Mouse (Mus musculus): Measurements from ENCODE around the gene Clca2. TPM values are rescaled to one million over a fixed set of nuclear protein-coding genes. Genes with fewer than 3 reads are reported as not detected.

Clca2 gene
- not detected in 2 replicates for total RNA-seq (2014; rRNA removed)
- not detected in 2 replicates for polyA plus RNA-seq (2015; fragmentation: Nextera tagmentation; extraction: Ambion mirVana)

GRCm38 (mm10) chr3:145099291-145099690 is at the start of gene Clca2:
TSS of gene Clca2 (minus strand) at chr3:145099443.
- Histone ChIP-seq H3K9ac (no peak within 1 kb of the TSS), H3K27ac (ENCODE audit: low read depth, low read length) (no peak within 1 kb of the TSS), H3K9me3 (ENCODE audit: low read length) (no peaks in the 10 kb centered on the region), H3K4me3 (ENCODE audit: low read depth, low read length) (no peak within 1 kb of the TSS), H3K4me1 (ENCODE audit: insufficient read depth) (no peaks in the 10 kb centered on the region), H3K27me3 (ENCODE audit: insufficient read depth, low read length) (no peaks in the 10 kb centered on the region), H3K4me2 (ENCODE audit: low read depth) (no peak within 1 kb of the TSS), H3K36me3 (ENCODE audit: insufficient read depth) (no peaks in the 10 kb centered on the region)
- 89% methylated on average over 6 of the region's 6 CpGs for WGBS
- no peak for TF ChIP-seq CTCF (IDR thresholded peaks at IDR 0.05; ENCODE audit: low read depth)
- ATAC-seq (no peak), DNase-seq (no peak)

- ATAC-seq (no peak), DNase-seq (no peak)
- H3K4me3 ChIP-seq (ENCODE audit: low read depth, low read length), result no peak overlapping the region
- no peak overlapping the region for H3K9ac ChIP-seq
- no peaks in the 10 kb centered on the region for H3K4me1 ChIP-seq (ENCODE audit: insufficient read depth)
- no peak overlapping the region for H3K4me2 ChIP-seq (ENCODE audit: low read depth)
- no peaks in the 10 kb centered on the region for H3K27me3 ChIP-seq (ENCODE audit: insufficient read depth, low read length)
- TF ChIP-seq CTCF (IDR thresholded peaks at IDR 0.05; ENCODE audit: low read depth), result no peak
- no peaks in the 10 kb centered on the region for H3K9me3 ChIP-seq (ENCODE audit: low read length)
- 0 out of 2 replicates have a peak, but pooled peaks cover 3% of the 10 kb centered on the region for H3K36me3 ChIP-seq (ENCODE audit: insufficient read depth)
- H3K27ac ChIP-seq (ENCODE audit: low read depth, low read length), result no peak overlapping the region
These were observed 48.7 kb upstream of the Clca2 start for GRCm38 (mm10) chr3:145147952-145148351.

GRCm38 (mm10) chr3:145147483-145147882 is 48.2 kb upstream of the Clca2 start:
- no peak overlapping the region for H3K4me2 ChIP-seq (ENCODE audit: low read depth)
- no peak for DNase-seq
- H3K27me3 ChIP-seq (ENCODE audit: insufficient read depth, low read length), result no peaks in the 10 kb centered on the region
- H3K9me3 ChIP-seq (ENCODE audit: low read length), result no peaks in the 10 kb centered on the region
- no peak overlapping the region for H3K4me3 ChIP-seq (ENCODE audit: low read depth, low read length)
- peak; percentile 57 for TF ChIP-seq CTCF (IDR thresholded peaks at IDR 0.05; ENCODE audit: low read depth)
- no peak overlapping the region for H3K27ac ChIP-seq (ENCODE audit: low read depth, low read length)
- H3K9ac ChIP-seq, result no peak overlapping the region
- no peak for ATAC-seq
- 0 out of 2 replicates have a peak, but pooled peaks cover 3% of the 10 kb centered on the region for H3K36me3 ChIP-seq (ENCODE audit: insufficient read depth)
- 83% methylated on average over 2 of the region's 2 CpGs for WGBS
- no peaks in the 10 kb centered on the region for H3K4me1 ChIP-seq (ENCODE audit: insufficient read depth)

- Histone ChIP-seq H3K9me3 (ENCODE audit: low read length) (no peaks in the 10 kb centered on the region), H3K4me2 (ENCODE audit: low read depth) (no peak overlapping the region), H3K4me1 (ENCODE audit: insufficient read depth) (no peaks in the 10 kb centered on the region), H3K27ac (ENCODE audit: low read depth, low read length) (no peak overlapping the region), H3K36me3 (ENCODE audit: insufficient read depth) (0 out of 2 replicates have a peak, but pooled peaks cover 3% of the 10 kb centered on the region), H3K9ac (no peak overlapping the region), H3K4me3 (ENCODE audit: low read depth, low read length) (no peak overlapping the region), H3K27me3 (ENCODE audit: insufficient read depth, low read length) (no peaks in the 10 kb centered on the region)
- no peak for TF ChIP-seq CTCF (IDR thresholded peaks at IDR 0.05; ENCODE audit: low read depth)
- ATAC-seq (no peak), DNase-seq (no peak)
- WGBS, result 95% methylated on average over 9 of the region's 9 CpGs
These were observed 47.6 kb upstream of the Clca2 start for GRCm38 (mm10) chr3:145146871-145147270.

- H3K9me3 ChIP-seq (ENCODE audit: low read length), result no peaks in the 10 kb centered on the region
- DNase-seq (no peak), ATAC-seq (no peak)
- H3K4me2 ChIP-seq (ENCODE audit: low read depth), result no peak overlapping the region
- H3K36me3 ChIP-seq (ENCODE audit: insufficient read depth), result 0 out of 2 replicates have a peak, but pooled peaks cover 7% of the 10 kb centered on the region
- H3K27me3 ChIP-seq (ENCODE audit: insufficient read depth, low read length), result no peaks in the 10 kb centered on the region
- H3K9ac ChIP-seq, result no peak overlapping the region
- no peak overlapping the region for H3K27ac ChIP-seq (ENCODE audit: low read depth, low read length)
- no peak overlapping the region for H3K4me3 ChIP-seq (ENCODE audit: low read depth, low read length)
- no peaks in the 10 kb centered on the region for H3K4me1 ChIP-seq (ENCODE audit: insufficient read depth)
- WGBS, result 93% methylated on average over 10 of the region's 10 CpGs
- TF ChIP-seq CTCF (IDR thresholded peaks at IDR 0.05; ENCODE audit: low read depth), result no peak
These were observed 44.6 kb upstream of the Clca2 start for GRCm38 (mm10) chr3:145143856-145144255.

GRCm38 (mm10) chr3:145142925-145143324 is 43.7 kb upstream of the Clca2 start:
- no peaks in the 10 kb centered on the region for H3K9me3 ChIP-seq (ENCODE audit: low read length)
- H3K4me1 ChIP-seq (ENCODE audit: insufficient read depth), result no peaks in the 10 kb centered on the region
- no peak for DNase-seq
- TF ChIP-seq CTCF (IDR thresholded peaks at IDR 0.05; ENCODE audit: low read depth), result no peak
- no peak overlapping the region for H3K4me3 ChIP-seq (ENCODE audit: low read depth, low read length)
- H3K9ac ChIP-seq, result no peak overlapping the region
- ATAC-seq, result no peak
- H3K4me2 ChIP-seq (ENCODE audit: low read depth), result no peak overlapping the region
- H3K27ac ChIP-seq (ENCODE audit: low read depth, low read length), result no peak overlapping the region
- no peaks in the 10 kb centered on the region for H3K27me3 ChIP-seq (ENCODE audit: insufficient read depth, low read length)
- H3K36me3 ChIP-seq (ENCODE audit: insufficient read depth), result 0 out of 2 replicates have a peak, but pooled peaks cover 7% of the 10 kb centered on the region

GRCm38 (mm10) chr3:145140236-145140635 is 41.0 kb upstream of the Clca2 start:
- Histone ChIP-seq H3K27me3 (ENCODE audit: insufficient read depth, low read length) (no peaks in the 10 kb centered on the region), H3K4me1 (ENCODE audit: insufficient read depth) (no peaks in the 10 kb centered on the region), H3K4me2 (ENCODE audit: low read depth) (no peak overlapping the region), H3K9me3 (ENCODE audit: low read length) (no peaks in the 10 kb centered on the region), H3K27ac (ENCODE audit: low read depth, low read length) (no peak overlapping the region), H3K9ac (no peak overlapping the region), H3K36me3 (ENCODE audit: insufficient read depth) (0 out of 2 replicates have a peak, but pooled peaks cover 7% of the 10 kb centered on the region), H3K4me3 (ENCODE audit: low read depth, low read length) (no peak overlapping the region)
- ATAC-seq (no peak), DNase-seq (no peak)
- no peak for TF ChIP-seq CTCF (IDR thresholded peaks at IDR 0.05; ENCODE audit: low read depth)
- whole genome bisulfite sequencing, result 92% methylated on average over 4 of the region's 4 CpGs

All from forebrain, postnatal 0 days (tissue).